Mouse (Mus musculus) liver, adult 2 months (tissue): Measurements from ENCODE around the gene Has3. TPM values are rescaled to one million over a fixed set of nuclear protein-coding genes. Genes with fewer than 3 reads are reported as not detected.

Source experiments
- DNase-seq: peaks from one replicate; pipeline ENCODE4 v3.0.0-alpha.2; 2011; ENCODE audit warnings: low read depth, low spot score; ENCODE audit errors: extremely low read depth
- H3K27ac ChIP-seq: fragments of 200-500 bp; replicated peaks from 2 replicates; pipeline ENCODE4 v1.5.1; 2012; ENCODE audit warnings: low read depth, mild to moderate bottlenecking, control low read depth, inconsistent platforms, low read length; ENCODE audit not compliant: insufficient read depth
- H3K27me3 ChIP-seq: fragments of 200-500 bp; 2 replicates; pipeline ENCODE4 v1.6.1; 2012; ENCODE audit warnings: mild to moderate bottlenecking, moderate library complexity, low read length, inconsistent platforms; ENCODE audit not compliant: control insufficient read depth, insufficient read depth
- H3K36me3 ChIP-seq: fragments of 200-500 bp; 2 replicates; pipeline ENCODE4 v1.6.1; 2012; ENCODE audit warnings: low read length, inconsistent platforms; ENCODE audit not compliant: control insufficient read depth, insufficient read depth
- H3K4me1 ChIP-seq: fragments of 200-500 bp; 2 replicates; pipeline ENCODE4 v1.6.1; 2011; ENCODE audit warnings: low read length; ENCODE audit not compliant: control insufficient read depth, insufficient read depth
- H3K4me3 ChIP-seq: fragments of 200-500 bp; 2 replicates; pipeline ENCODE4 v1.5.1; 2011; ENCODE audit warnings: low read depth, mild to moderate bottlenecking, control low read depth, low read length, moderate library complexity; ENCODE audit not compliant: insufficient read depth
- H3K79me2 ChIP-seq: fragments of 200-500 bp; 2 replicates; pipeline ENCODE4 v1.6.1; 2012; ENCODE audit warnings: inconsistent platforms, mild to moderate bottlenecking, low read length, moderate library complexity; ENCODE audit not compliant: control insufficient read depth, insufficient read depth
- H3K9ac ChIP-seq: fragments of 200-500 bp; 2 replicates; pipeline ENCODE4 v1.6.1; 2012; ENCODE audit warnings: low read depth, mild to moderate bottlenecking, control low read depth, inconsistent platforms, low read length
- CTCF ChIP-seq: fragments of 200-500 bp; IDR thresholded peaks from 2 replicates; pipeline ENCODE4 v1.5.1; 2011; ENCODE audit warnings: low read depth, low read length, control low read depth
- POLR2A ChIP-seq: fragments of 200-500 bp; IDR thresholded peaks from 2 replicates; pipeline ENCODE4 v1.6.1; 2011; ENCODE audit warnings: low read length, control low read depth; ENCODE audit not compliant: insufficient read depth; ENCODE audit errors: extremely low read depth
- WGBS: fragments of 180-500 bp; shearing (Covaris S2); methylation state at CpG from one replicate; pipeline ENCODE4 v1.1.7; 2018; 5-methylcytosine and 5-hydroxymethylcytosine counted together
- polyA plus RNA-seq: library from polyadenylated mRNA; depleted of rRNA; stranded (reverse); fragments of >200 nt; gene quantifications from 2 replicates; pipeline ENCODE4 v1.2.3, GENCODE M21; 2012
- total RNA-seq: library from RNA; depleted of rRNA; stranded (reverse); fragments of >200 nt; gene quantifications from 2 replicates; pipeline ENCODE4 v1.2.3, GENCODE M21; 2014

Gene Has3
- total and polyA plus RNA-seq, 2 experiments = 0.02 TPM; not detected in 1

GRCm38 (mm10) chr8:106865354-106865753 is 4.7 kb upstream of the Has3 start:
- no peak overlapping the region for H3K9ac ChIP-seq
- no peaks in the 10 kb centered on the region for H3K79me2 ChIP-seq
- H3K36me3 ChIP-seq = no peaks in the 10 kb centered on the region
- no peak overlapping the region for H3K4me3 ChIP-seq
- WGBS = 82% methylated on average over 9 of the region's 9 CpGs
- H3K4me1 ChIP-seq = no peaks in the 10 kb centered on the region
- TF ChIP-seq POLR2A (no peak), CTCF (no peak)
- DNase-seq = no peak
- H3K27ac ChIP-seq = no peak overlapping the region
- peaks cover 2% of the 10 kb centered on the region; the same call in 1 of the 2 replicates for H3K27me3 ChIP-seq

GRCm38 (mm10) chr8:106870537-106871327 is 690 bp downstream of the Has3 start:
- no peaks in the 10 kb centered on the region for H3K36me3 ChIP-seq
- TF ChIP-seq CTCF (no peak), POLR2A (no peak)
- no peak overlapping the region for H3K27ac ChIP-seq
- 1% methylated on average over 63 of the region's 63 CpGs for WGBS
- DNase-seq = no peak
- H3K79me2 ChIP-seq = no peaks in the 10 kb centered on the region
- peaks cover 12% of the 10 kb centered on the region for H3K27me3 ChIP-seq
- no peaks in the 10 kb centered on the region; the same call in 1 of the 2 replicates for H3K4me1 ChIP-seq
- peak overlapping the region; percentile 48; the same call in 1 of the 2 replicates for H3K4me3 ChIP-seq
- peak overlapping the region; percentile 30; the same call in 1 of the 2 replicates for H3K9ac ChIP-seq

- WGBS = 4% methylated on average over 15 of the region's 15 CpGs
- Histone ChIP-seq H3K9ac (no peak overlapping the region), H3K4me1 (no peaks in the 10 kb centered on the region; the same call in 1 of the 2 replicates)
Measured at GRCm38 (mm10) chr8:106871328-106871926, 1.4 kb downstream of the Has3 start.

GRCm38 (mm10) chr8:106871931-106872371 is 1.9 kb downstream of the Has3 start:
- Histone ChIP-seq H3K79me2 (no peaks in the 10 kb centered on the region), H3K4me1 (no peaks in the 10 kb centered on the region; the same call in 1 of the 2 replicates), H3K27ac (no peak overlapping the region), H3K4me3 (peak overlapping the region; percentile 6; the same call in 1 of the 2 replicates), H3K27me3 (peaks cover 12% of the 10 kb centered on the region), H3K36me3 (no peaks in the 10 kb centered on the region), H3K9ac (no peak overlapping the region)
- WGBS = 3% methylated on average over 22 of the region's 22 CpGs
- DNase-seq = no peak
- TF ChIP-seq CTCF (no peak), POLR2A (no peak)

More at GRCm38 (mm10) chr8:106871328-106871926, 1.4 kb downstream of the Has3 start:
- no peaks in the 10 kb centered on the region for H3K36me3 ChIP-seq
- H3K27me3 ChIP-seq = peaks cover 12% of the 10 kb centered on the region
- H3K27ac ChIP-seq = no peak overlapping the region
- H3K79me2 ChIP-seq = no peaks in the 10 kb centered on the region
- TF ChIP-seq POLR2A = no peak
- peak overlapping the region; percentile 48; the same call in 1 of the 2 replicates for H3K4me3 ChIP-seq
- DNase-seq = no peak

GRCm38 (mm10) chr8:106872454-106873034 is 2.5 kb downstream of the Has3 start:
- no peaks in the 10 kb centered on the region for H3K36me3 ChIP-seq
- TF ChIP-seq CTCF (no peak), POLR2A (no peak)
- no peak for DNase-seq
- H3K4me3 ChIP-seq = no peak overlapping the region
- no peaks in the 10 kb centered on the region; the same call in 1 of the 2 replicates for H3K4me1 ChIP-seq
- no peak overlapping the region for H3K27ac ChIP-seq
- no peak overlapping the region for H3K9ac ChIP-seq
- peaks cover 12% of the 10 kb centered on the region for H3K27me3 ChIP-seq
- 44% methylated on average over 8 of the region's 8 CpGs for WGBS
- no peaks in the 10 kb centered on the region for H3K79me2 ChIP-seq
